Mouse (Mus musculus): ENCODE data around the gene Mrps5.
A peak's percentile ranks its signal among the peaks of the same experiment; 100 is the strongest.
"Not testable (repeated sequence)": the region's sequence is repeated elsewhere in the genome, so short reads cannot be mapped to it uniquely, and the experiment has no call there.

Gene Mrps5

DNA sequence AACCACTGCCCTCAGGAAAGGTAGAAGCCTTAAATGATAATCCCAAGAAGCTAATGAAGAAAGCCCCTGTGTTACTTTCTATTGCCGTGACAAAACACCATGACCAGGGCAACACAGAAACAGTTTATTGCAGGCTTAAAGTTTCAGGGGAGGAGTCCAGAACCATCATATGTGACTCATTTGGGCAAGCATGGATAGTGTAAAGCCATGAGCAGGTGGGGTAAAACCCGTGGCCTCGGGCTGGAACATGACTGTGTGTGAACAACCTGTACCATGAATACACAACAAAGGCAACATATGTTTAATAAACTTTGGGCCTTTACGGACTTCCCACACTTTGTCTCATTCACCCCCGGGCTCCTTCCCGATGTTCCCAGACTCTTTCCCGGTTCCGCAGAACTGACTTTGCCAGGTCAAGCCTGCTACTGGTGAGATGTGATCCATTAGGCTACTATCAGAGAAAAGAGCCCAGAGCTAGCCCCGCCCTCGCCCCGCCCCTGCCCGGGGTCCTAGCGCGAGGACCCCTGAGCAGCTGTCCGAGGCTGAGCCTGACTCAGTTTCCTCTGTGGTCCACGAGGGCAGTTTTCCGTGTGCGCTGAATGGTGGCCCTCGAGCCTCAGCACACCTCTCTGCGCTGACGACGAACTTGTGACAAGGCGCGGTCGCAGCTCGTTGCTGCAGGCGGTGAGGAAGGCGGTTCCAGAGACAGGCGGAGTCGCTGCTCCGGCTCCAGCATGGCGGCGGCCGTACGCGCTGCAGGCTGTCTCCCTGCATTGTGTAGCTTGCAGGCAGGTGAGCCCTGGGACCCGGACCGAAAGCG, at the start of gene Mrps5, which contains the start of gene Zfp661:
Gene Mrps5 (plus strand): TSS at position 529 of the 820 bp plus-strand sequence.
Gene Zfp661 (minus strand): TSS at position 401 of the 820 bp plus-strand sequence.
- DNase-seq (ENCODE audit: low spot score in 2 of 2), result peak; percentile 68 to 74

DNA sequence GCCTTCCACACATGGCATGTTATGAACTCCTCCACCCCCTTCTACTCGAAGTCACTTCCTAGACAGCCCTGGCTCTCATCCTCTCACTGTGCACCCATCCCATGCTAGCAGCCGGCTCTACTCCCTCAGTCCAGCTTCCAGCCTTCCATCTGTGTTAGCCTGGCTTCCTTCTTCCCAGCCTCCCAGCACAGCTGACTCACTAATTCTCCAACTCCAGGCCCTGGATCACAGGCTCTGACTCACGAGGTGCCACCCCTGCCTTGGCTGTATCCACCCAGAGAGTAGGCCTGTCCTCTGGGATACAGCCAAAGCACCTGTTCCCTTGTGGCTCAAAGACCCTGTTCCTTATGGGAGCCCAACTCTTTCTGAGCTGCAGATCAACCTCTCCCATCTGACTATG, 49.5 kb upstream of the Mrps5 start:
- DNase-seq (ENCODE audit: low spot score in 2 of 2), result no peak

DNA sequence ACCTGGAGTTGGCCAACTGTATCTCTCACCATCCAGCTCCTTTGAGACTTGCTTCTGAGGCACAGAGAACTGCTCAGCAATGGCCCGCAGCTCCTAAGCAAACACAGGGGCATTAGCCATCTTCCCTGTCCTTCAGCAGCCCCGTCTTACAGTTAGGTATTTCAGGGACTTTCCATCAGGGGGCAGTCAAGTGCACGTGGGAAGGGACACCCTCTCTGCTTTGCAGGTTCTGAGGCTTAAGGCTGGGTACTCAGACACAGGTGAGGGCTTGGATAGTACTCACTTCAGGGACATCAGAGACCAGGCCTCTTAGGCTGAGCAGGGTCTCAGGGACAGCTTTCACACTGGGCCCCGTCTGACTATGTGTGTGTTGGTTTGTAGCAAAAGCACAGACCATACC, 47.5 kb upstream of the Mrps5 start:
- no peak for DNase-seq (ENCODE audit: low spot score in 2 of 2)

DNA sequence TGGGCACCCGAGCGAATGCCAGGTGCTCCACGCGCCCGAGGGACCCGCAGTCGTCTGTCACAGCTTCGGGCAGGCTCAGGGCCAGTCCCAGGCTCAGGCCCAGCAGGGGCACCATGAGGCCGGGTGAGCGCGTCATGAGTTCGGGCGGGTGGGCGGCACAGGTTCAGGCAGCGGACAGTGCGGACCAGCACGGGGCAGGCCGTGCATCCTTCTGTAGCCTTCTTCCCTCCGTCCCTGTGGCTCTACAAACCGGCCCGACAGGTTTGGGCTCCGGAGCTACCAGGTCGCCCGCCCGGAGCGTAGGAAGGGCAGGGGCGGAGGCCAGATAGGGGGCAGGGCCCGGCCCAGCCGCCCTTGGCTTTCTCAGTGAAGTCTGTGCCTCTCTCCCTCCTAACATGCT, 45.8 kb upstream of the Mrps5 start, which contains the start of gene Prom2:
Gene Prom2 (minus strand): TSS at position 283 of the 400 bp plus-strand sequence.
- no peak for DNase-seq (ENCODE audit: low spot score in 2 of 2)

DNA sequence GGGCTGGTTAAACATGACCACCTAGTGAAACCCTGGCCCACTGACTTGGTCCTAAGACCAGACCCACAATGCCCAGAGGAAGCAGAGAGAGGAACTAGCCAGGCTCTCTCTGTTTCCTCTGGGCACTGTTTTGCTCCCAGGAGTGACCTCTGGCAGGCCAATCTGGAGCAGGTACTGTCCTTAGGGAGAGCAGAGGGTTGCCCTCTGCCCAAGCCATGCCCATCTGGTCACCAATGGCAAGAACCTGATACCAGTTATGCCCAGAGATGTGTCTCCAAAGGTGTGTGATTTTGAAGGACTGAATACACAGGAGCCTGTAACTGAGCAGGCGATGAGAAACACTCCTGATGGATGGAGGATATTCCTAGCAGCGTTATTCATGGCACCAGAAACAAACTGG, 45.3 kb upstream of the Mrps5 start:
- no peak for DNase-seq (ENCODE audit: low spot score in 2 of 2)

DNA sequence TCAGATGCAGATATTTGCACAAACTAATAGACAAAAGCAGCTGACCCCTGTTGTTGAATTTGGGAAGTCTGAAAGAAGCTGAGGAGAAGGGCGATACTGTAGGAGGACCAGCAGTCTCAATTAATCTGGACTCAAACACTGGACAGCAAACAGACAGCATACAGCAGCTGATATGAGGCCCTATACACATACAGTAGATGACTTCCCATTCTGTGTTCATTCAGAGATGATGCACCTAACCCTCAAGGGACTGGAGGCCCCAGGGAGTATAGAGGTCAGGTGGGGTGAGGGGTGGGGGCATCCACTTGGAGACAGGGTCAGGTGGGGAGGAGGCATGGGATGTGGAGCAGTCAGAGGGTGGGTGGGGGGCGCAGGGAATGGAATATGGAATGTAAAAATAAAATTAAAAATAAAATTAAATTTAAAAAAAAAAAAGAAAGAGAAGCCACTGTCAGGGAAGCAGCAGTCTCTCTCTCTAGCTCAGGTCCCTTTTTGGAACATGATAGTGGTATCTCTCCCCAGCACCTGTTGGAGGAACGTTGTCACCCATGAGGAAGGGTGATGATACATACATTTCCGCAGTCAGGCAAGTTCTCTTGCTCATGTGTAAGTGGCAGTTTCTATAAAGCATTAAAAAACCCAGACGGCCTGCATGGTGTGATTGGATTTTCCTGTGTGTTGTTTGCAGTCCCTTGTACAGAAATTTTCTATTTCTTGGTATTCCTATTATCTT, 38.5 kb upstream of the Mrps5 start:
- no peak for DNase-seq (ENCODE audit: low spot score in 2 of 2)

DNA sequence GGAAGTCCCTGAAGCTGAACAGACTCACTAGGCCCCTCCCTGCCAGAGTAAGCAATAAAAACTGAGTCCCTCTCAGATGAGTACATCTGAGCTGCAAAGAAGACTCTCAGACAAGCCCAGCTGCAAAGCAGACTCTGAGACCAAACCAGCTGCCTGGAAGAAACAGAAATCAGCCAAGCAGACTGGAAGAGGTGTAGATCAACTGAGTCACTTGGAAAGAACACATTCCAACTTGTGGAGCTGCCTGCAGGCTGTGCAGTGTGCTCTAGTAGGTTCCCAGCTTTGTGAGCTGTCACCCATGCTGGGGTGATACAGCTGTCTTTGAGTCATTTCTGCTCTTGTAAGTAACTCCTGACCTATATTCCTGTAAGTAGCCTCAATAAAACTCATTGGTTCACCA, 37.3 kb upstream of the Mrps5 start:
- DNase-seq (ENCODE audit: low spot score in 2 of 2), result no peak

DNA sequence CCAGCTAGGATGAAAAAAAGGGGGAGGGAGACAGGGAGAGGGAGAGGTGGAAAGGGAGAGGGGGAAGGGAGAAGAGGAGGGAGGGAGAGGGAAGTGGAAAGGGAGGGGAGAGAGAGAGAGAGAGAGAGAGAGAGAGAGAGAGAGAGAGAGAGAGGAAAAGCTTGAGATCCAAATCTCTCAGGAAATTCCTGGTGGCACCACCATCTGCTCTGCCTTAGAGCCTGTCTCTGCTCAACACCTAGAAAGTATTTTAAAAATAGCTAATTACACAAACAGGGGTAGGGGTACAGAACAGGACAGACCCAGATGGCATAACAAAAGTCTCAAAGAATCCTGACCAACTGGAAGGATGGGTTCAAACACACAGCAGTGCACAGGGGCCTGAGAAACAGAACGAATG, 36.6 kb upstream of the Mrps5 start:
- DNase-seq (ENCODE audit: low spot score in 2 of 2), result no peak

DNA sequence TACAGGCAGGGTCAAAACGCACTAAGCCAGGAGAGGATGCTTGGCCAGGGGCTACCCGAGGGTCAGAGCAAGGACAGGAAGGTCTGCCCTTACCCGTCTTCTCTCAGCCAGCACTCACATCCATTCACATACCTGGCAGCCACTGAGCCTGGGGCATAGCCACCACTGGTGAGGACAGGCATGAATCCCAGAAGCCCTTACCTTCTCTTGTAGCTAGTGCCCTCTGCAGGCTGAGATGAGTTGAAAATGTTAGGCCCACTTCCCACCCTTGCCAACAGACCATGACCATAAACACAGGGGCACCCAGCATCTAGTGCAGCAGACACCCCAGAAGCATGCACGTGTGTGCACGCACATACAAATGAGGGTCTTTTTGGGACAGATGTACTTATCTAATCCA, 35.9 kb upstream of the Mrps5 start:
- peak in 1 of 2 experiments; percentile 44 for DNase-seq (ENCODE audit: low spot score in 2 of 2)

DNA sequence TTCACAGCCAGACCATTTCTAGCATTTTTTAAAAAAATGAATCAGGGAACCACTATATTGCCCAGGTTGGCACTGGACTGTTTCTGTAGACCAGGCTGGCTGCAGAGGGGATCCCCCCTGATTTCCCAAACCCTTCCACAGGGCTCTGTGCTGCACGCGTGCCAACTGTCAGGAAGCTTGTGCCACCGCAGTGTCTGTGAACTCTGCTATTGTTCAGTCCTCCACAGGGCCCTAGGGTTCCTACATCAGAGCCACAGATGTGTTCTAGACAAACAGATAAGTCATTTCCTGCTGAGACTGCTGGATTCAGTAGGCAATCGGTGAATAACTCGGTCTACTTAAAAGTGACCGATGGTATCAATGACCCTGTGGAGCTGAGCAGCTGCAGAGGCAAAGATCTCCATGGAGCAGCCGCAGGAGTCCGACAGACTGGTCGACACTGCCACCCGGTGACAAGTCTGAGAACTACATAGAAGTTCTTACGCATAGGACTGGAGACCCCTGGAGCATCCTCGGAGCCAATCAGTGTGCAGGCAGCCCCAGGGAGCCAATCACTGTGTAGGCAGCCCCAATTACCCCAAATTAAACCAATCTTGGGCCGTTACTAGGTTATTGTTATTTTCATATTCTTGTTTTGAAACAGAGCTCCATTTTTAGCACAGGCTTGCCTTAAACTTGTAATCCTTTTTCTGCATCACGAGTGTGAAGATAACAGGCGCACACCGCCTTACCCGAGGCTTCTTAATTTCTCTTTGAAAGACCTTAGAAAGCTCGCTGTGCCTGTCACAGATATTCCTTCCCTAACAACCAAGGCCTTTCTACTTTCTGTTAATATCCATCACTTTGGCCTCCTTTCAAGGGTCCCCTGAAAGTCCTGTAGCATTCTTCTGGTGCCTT, 27.7 kb upstream of the Mrps5 start:
- peak; percentile 89 to 96 for DNase-seq (ENCODE audit: low spot score in 2 of 2)

DNA sequence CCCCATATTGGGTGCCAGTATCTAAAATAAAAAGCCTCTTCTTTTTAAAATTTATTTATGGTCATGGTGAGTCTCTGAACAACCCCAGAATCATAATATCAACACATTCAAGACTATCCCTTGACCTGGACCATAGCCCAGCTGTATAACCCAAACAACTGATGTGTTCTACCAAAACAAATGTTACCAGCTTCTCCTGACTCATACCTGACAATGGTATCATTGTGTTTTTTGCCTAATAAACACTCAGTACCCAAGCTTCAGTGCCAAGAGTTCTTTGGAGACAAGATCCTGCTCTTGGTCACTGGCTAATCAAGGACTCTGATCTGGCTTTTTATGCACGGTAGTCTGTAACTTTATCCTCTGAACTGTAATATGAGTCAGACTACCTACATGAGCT, 13.7 kb upstream of the Mrps5 start:
- no peak for DNase-seq (ENCODE audit: low spot score in 2 of 2)

DNA sequence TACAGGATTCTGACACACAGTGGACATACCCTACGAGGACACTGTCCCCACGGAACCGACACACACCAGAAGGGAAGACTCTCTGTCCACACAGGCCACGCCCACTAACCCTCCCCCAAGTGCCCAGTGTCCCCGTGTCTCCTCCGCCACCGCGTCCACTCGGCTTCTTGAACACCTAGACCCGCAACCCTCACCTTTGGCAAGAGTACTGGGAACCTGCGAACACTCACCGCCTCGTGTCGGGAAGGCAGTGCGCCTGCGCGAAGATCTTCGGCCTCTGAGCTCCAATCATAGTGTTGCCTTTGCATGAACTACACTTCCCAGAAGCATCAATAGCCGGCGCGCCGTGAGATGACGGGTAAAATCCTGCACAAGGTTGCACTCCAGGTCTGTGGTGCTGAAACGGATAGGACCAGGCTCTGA, 2.6 kb upstream of the Mrps5 start:
- DNase-seq (ENCODE audit: low spot score in 2 of 2), result peak; percentile 90 to 92

DNA sequence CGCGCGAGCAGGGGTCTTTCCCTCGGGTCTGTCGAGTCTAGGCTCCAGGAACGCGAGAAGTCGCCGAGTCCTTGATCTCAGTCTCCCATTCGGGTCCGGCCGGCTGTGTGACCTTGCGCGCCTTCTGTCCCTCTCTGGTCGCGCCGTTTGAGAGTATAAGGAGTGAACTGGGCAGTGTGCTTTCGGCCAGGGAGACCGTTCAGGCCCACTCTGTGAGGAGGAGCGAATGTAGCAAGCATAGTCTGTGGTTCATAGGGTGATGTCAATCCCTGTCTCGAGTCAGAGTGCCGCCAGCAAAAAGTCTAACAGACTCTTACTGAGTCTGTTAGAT, 457 bp downstream of the Mrps5 start:
- no peak for DNase-seq (ENCODE audit: low spot score in 2 of 2)

DNA sequence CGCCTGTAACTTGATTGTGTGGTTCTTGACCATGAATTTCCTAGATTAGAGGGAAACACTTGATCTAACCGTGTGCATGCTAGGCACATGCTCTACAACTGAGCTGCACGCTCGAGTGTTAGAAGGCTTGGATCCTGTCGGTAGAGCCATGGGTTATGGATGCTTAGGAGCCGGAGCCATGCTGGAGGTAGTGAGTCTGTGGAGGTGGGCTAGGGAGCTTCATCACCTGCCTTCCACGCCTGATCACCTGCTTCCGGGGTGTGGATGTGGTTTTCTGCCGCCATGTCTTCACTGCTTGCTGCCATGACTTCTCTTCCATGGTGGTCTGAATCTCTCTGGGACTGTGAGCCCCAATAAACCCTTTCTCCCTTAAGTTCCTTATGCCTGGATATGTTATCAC, 1.9 kb downstream of the Mrps5 start:
- no peak for DNase-seq (ENCODE audit: low spot score in 2 of 2)

DNA sequence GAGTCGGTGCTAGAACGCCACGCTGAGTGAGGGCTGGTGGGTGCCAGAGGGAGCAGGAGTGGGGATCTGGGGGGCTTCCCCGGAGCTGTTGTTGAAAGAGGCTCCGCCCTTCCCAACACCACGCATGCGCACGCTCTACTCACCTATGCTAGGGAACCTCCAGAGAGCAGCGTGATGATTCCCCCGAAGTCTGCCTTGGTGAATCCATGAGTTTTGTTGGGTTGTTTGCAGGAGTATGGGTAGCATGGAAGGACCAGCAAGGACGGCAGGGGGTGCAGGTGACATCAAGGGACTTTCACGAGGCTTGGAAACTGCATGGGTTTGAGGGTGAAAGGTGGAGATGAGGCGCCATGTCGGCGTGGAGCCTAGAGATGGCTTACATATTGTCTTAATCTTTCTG, 3.2 kb downstream of the Mrps5 start:
- DNase-seq (ENCODE audit: low spot score in 2 of 2), result no peak

DNA sequence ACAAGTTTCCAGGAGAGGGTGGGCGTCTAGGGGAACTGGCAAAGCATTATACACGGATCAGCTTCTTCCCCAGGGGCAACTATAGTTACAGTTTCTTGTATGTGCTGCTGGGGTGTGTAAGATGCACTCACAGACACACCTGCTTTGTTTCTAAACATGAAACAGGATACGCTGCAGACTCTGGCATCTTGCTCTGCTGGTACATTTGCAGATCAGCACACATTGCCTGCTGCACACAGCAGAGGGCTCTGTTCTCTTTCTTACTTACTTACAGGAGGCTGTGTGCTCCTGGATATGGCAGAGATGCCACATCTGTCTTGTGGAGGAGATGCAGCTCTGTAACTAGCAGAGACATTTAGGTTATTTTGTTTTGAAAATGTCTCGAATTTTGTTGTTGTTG, 3.8 kb downstream of the Mrps5 start:
- no peak for DNase-seq (ENCODE audit: low spot score in 2 of 2)

DNA sequence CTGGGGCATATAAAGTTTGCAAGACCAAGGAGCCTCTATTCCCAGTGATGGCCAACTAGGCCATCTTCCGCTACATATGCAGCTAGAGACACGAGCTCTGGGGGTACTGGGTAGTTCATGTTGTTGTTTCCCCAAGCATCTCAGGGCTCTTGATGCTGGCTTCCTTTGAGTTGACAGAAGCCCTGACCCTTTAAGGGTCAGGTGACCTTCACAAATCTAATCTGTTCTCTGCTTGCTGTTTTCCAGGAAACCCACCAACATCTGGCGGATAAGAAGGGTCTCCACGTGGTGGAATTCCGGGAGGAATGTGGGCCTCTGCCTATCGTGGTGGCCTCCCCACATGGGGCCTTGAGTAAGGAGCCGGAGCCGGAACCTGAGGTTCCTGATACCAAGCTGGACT, 16.4 kb downstream of the Mrps5 start:
- not testable (repeated sequence) for DNase-seq (ENCODE audit: low spot score in 2 of 2)

DNA sequence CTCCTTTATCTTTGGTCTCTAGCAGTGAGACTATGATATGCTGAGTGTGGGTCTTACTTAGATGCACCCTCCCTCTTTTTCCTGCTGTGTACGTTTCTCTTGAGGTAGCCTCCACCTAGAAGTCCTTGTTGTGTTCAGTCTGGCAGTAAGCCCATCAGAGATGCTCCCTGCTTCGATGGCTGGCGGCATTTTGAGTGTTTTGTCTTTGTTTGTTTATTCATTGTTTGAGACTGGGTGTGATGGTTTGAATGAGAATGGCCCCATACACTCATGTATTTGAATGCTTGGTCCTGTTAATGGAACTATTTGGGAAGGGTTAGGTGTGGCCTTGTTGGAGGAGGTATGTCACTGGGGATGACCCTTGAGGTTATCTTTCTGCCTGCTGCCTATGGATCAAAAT, 18.2 kb downstream of the Mrps5 start:
- no peak for DNase-seq (ENCODE audit: low spot score in 2 of 2)

DNA sequence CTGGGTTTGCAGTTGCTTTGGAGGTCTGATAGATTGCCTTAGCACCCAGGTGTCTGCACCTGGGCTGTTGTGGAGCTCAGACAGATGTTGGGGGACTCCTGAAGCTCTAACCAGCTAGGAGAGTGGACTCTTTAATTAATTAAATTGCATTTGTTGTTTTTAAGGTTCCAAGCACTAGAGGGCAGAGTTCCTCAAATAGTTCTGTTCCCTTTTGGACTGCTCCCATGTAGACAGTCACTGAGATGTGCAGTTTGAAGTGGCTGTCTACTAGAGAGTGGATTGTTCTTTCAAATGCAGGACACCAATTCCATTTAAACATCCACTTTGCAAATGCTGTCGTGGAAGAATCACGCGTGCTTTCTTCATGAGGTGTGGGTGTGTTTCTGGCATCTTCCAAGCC, 21.2 kb downstream of the Mrps5 start:
- DNase-seq (ENCODE audit: low spot score in 2 of 2), result no peak

DNA sequence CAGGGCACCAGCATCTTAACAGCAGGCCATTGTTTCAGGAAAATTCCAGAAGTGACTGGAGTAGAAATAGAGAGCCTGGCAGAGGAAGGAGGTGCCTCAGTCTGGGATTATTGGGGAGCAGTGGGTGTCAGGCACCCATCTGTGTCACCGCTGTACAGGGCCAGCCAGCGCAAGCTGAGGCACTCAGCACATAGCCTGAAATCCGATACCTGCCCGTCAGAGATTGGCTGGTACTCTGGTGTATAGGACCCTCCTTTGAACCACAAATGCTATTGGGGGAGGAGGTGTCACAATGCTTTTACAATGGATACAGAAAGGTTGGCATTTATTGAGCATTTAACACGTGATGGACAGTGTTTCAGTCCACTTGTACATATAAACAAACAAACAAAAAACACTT, 22.0 kb downstream of the Mrps5 start:
- DNase-seq (ENCODE audit: low spot score in 2 of 2), result no peak

DNA sequence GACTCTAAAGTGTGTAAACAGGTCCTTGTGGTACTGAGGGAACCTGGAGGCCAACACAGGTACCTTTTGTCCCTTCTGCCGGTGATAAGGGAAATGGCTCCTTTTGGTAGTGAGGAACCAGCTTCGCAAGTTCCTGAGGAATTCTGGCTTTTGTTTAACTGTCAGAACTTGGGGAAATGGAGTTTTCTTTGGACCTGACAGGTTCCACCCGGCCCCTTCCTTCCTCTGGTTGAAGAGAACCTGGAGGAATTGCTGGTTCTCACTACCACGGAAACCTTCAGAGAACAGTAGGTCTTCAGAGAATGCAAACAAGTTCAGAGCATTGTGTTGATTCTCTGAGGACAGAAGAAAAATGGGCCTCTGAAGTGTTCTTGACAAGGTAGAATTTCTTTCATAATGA, 24.4 kb downstream of the Mrps5 start:
- DNase-seq (ENCODE audit: low spot score in 2 of 2), result no peak

DNA sequence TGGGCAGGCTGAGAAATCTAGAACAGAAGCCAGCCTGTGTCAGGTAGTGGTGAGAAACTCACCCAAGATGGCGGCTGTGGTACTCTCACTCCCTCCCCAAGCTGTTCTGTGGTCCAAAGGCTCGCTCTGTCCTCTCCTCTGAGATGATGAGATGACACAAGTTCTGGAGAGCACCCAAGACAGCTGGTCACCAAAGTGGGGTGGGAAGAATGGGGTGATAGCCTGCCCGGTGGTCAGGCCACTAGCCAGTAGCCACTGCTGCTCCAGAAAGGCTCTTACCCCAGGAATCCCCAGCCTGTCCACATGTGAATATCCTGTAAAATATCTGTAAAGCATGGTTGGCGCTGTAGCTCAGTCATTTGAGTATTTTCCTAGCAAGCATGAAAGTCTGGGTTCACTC, 25.3 kb downstream of the Mrps5 start:
- no peak for DNase-seq (ENCODE audit: low spot score in 2 of 2)
